Mouse (Mus musculus): ENCODE measurements around the gene 1700029P11Rik. TPM values are rescaled to one million over a fixed set of nuclear protein-coding genes. Genes with fewer than 3 reads are reported as not detected.
A peak's percentile ranks its signal among the peaks of the same experiment; 100 is the strongest.
"Not testable (repeated sequence)": the region's sequence is repeated elsewhere in the genome, so short reads cannot be mapped to it uniquely, and the experiment has no call there.

Gene 1700029P11Rik
- total RNA-seq, 2 experiments from 2014 or later, result not detected

DNA sequence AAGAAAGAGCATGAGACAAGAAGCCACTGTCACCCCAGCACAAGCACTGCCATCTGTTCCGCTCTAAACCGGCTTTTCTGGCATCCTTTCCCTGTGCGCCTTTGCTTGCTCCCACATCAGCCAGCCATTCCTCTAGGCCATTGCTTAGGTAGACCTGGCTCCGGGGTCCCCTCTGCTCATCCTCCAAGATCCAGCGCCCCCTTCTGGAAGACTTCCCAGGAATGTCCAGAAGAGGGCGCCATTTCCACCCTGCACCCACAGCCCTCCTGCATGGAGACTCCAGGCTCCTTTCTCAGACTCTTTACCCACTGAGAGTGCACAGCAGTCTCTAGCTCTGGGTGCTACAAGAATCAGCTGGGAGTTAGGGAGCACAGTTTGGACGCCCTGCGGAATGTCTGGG is 23.9 kb upstream of the 1700029P11Rik start:
- peak; percentile 64 to 69 for DNase-seq (ENCODE audit: low spot score in 2 of 2)

GRCm38 (mm10) chr15:81957598-81957997 is 22.7 kb upstream of the 1700029P11Rik start:
- peak in 1 of 2 experiments; percentile 61 for DNase-seq (ENCODE audit: low spot score in 2 of 2)

- no peak for DNase-seq (ENCODE audit: low spot score in 2 of 2)
Observed at GRCm38 (mm10) chr15:81958906-81959305, 21.4 kb upstream of the 1700029P11Rik start.

DNA sequence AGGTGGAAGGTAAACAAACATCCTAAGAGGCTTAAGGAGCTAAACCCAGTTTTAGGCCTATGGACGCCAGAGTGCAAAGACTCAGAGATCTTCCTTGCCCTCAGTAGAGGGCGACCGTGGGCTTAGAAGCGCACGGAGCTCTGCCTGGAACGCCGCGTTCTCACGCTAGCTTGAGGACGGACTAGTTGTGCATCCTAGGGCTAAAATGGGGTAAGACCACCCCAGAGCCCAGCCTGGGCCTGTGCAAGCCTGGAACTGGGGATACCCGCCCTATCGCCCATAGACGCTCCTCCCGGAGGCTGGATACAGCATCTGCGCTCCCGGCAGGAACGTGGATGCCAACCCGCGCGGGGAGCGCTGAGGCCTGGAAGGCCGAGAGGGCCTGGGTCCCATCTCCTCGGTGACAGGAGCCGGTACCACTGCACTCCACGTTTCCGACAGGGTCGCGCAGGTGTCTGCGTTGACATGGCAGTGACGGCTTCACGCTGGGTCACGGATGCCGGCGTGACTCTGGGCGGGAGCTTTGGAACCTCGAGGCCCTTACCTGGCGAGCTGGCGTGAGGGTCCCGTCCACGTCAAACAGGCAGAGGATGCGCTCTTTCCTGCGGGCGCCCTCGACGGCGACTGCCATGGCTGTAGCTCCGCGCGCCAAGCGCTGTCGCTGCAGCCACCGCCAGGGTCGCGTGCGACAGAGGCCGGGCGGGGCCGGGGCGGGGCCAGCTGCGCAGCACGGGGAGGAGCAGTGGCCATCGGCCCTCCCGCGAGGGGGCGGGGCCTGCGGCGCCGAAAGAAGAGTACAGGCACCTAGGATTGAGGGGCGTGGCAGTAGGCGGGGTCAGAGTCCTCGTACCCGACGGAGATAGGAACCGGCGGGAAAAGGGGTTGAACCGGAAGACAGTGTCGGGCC is 19.9 kb upstream of the 1700029P11Rik start, which contains the start of gene Pmm1:
Gene Pmm1 (minus strand): TSS at position 760 of the 907 bp plus-strand sequence.
- DNase-seq (ENCODE audit: low spot score in 2 of 2), result peak; percentile 97 to 98

- no peak for DNase-seq (ENCODE audit: low spot score in 2 of 2)
Observed at GRCm38 (mm10) chr15:81961078-81961451, 19.3 kb upstream of the 1700029P11Rik start.

DNA sequence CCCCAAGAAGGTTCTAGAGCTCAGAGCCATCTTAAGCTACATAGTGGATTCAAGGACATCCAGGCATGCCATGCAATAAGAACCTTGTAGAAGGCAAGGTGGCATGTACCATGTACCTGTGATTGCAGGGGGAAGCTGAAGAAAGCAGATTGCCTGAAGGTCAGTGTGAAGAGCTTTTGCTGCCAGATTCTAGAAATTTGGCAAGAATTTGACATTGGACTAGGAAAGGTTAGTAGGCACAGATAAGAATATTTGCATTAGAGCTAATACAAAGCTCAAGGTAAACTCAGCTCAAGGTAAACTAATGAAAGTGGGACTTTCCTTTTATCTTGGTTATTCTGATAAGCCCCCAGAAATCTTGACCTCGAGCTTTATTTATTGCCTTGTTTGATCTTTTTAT is 16.1 kb upstream of the 1700029P11Rik start:
- DNase-seq (ENCODE audit: low spot score in 2 of 2), result no peak

GRCm38 (mm10) chr15:81964980-81965545 is 15.3 kb upstream of the 1700029P11Rik start:
- DNase-seq (ENCODE audit: low spot score in 2 of 2), result no peak

GRCm38 (mm10) chr15:81966062-81966829 is 14.1 kb upstream of the 1700029P11Rik start:
- DNase-seq (ENCODE audit: low spot score in 2 of 2), result no peak

DNA sequence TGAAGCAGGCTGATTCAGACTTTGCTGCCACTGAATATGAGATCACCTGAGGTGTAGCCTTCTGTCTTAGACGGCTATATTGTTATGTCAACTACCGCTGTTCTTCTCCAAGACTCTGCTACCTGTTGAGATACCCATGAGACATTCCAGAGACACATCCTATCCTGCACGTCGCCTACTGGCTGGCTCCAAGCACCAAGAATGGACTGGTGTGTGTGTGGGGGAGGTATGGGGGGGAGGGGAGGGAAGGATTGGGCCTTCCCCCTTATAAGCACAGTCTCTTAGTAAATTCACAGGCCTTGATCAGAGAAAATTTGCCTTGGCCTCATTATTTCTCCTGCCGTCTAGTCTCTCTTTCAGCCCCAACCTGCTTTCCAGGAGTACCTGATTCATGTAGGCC is 12.5 kb upstream of the 1700029P11Rik start:
- DNase-seq (ENCODE audit: low spot score in 2 of 2), result no peak

GRCm38 (mm10) chr15:81968447-81968846 is 11.9 kb upstream of the 1700029P11Rik start:
- no peak for DNase-seq (ENCODE audit: low spot score in 2 of 2)

DNA sequence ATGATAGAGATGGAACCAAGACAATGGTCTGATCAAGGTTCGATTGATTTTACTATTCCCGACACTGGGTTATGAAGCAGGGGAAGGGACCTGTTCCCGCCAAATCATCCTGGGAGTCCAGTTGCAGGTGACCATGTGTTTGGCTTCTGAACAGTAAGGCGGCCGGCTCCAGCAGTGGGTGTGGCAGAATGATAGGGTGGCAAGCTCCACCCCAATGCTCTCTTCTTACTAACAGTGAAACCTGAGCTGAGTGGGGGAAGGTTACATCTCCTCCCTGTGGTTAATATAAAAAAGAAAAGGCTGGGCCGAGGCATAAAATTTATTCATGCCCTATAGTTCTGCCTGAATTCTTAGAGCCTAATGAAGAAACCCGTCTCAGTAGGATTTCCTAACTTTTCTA is 11.2 kb upstream of the 1700029P11Rik start:
- no peak for DNase-seq (ENCODE audit: low spot score in 2 of 2)

GRCm38 (mm10) chr15:81969635-81970034 is 10.7 kb upstream of the 1700029P11Rik start:
- not testable (repeated sequence) for DNase-seq (ENCODE audit: low spot score in 2 of 2)

DNA sequence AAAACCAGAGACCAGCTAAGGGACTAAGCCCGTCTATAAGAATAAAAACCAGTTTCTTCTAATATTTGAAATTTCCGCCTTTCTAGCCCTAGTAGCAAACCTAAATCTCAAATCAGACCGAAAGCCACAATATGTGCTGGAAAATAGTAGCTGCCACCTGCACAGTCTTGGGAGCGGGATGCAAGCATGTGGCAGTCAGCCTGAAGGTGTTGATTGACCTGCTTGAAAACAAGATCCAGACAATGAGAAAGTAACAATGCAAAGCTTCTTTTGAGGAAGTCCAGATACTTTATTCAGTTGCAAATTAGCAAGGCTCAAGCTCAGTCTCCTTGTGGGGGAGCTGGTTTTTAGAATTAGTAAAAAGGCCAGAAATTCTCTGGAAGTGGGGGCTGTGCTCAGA is 9.8 kb upstream of the 1700029P11Rik start:
- DNase-seq (ENCODE audit: low spot score in 2 of 2), result not testable (repeated sequence)

DNA sequence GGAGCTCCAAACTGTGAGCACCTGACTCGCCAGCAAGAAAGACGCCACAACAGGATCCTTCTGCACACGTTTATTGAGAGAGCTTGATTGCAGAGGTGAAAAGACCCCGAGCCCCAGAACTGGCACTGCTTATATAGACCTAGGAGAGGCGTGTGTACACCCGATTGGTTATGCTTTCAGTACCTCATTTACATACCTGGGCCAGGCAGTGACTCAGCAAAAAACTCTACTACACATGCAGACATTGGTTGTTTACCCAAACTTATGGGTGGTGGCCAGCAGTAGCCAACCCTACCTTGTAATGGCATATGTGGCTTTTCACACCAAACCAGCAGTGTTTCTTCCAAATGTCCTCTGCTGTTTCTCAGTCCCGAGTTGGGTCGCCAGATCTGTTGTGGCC is 5.2 kb upstream of the 1700029P11Rik start:
- not testable (repeated sequence) for DNase-seq (ENCODE audit: low spot score in 2 of 2)

- DNase-seq (ENCODE audit: low spot score in 2 of 2), result no peak
Observed at GRCm38 (mm10) chr15:81982173-81982572, 1.8 kb downstream of the 1700029P11Rik start.

GRCm38 (mm10) chr15:81985267-81986161 is 5.2 kb downstream of the 1700029P11Rik start:
- no peak for DNase-seq (ENCODE audit: low spot score in 2 of 2)

GRCm38 (mm10) chr15:81987646-81988045 is 7.3 kb downstream of the 1700029P11Rik start, which contains the start of gene Xrcc6:
TSS of gene Xrcc6 (plus strand) at chr15:81987835.
- no peak for DNase-seq (ENCODE audit: low spot score in 2 of 2)

GRCm38 (mm10) chr15:81989371-81990062 is 9.2 kb downstream of the 1700029P11Rik start:
- DNase-seq (ENCODE audit: low spot score in 2 of 2), result peak; percentile 80 to 86

DNA sequence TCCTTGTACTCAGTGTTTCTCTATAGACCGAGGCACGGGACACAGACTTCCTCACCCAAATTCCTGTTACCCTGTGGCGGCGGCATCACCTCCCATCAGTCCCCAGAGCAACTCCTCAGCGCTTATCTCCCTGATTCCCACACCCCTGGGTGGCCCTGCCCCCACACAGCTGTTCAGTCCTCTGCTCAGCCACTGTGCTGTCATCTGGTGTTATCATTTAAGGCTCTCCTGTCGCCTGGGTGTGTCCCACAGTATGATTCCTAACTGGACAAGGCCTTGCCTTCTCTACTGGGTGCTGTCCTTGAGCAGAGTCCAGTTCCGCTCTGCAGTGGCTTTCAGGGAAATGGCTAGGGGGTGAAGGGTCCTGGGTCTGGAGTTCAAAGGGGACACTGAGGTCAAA is 10.2 kb downstream of the 1700029P11Rik start:
- no peak for DNase-seq (ENCODE audit: low spot score in 2 of 2)

DNA sequence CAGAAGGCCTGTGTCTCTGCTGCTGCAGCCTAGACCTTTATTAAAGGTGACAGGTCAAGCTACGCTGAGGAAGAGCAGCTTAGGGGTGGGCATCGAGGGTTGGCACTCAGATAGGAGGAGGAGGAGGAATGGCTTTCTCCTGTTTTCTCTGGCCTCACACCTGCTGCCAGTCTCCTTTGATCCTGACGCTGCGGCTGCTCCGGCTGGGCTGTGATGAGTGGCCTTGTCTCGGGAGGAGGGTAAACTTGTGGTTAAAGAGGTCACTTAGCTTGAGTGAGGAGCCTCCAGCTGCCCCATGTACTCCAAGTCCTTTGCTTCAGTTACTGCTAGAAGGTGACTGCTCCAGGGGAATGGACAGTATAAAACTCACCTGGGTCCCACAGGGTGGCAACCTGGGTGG is 13.7 kb downstream of the 1700029P11Rik start:
- DNase-seq (ENCODE audit: low spot score in 2 of 2), result no peak

Data from left cerebral cortex, adult 18-20 months (tissue).